Mouse (Mus musculus) ES-E14 (cell line): ENCODE measurements around the gene Cyp2f2. TPM values are rescaled to one million over a fixed set of nuclear protein-coding genes. Genes with fewer than 3 reads are reported as not detected.
A peak's percentile ranks its signal among the peaks of the same experiment; 100 is the strongest.

ENCODE experiments used
- DNase-seq: peaks from one replicate; pipeline ENCODE4 v3.0.0-alpha.2; 2013; ENCODE audit warnings: low read depth, low spot score
- H3K27ac ChIP-seq: 2 replicates; pipeline ENCODE4 v1.5.1; 2012; ENCODE audit warnings: low read depth, mild to moderate bottlenecking, low read length, moderate library complexity, mixed read lengths; ENCODE audit not compliant: poor library complexity, insufficient read depth, severe bottlenecking
- H3K36me3 ChIP-seq: 2 replicates; pipeline ENCODE4 v1.6.1; 2012; ENCODE audit warnings: mild to moderate bottlenecking, low read length, moderate library complexity, mixed read lengths; ENCODE audit not compliant: control insufficient read depth, poor library complexity, insufficient read depth, severe bottlenecking
- H3K4me1 ChIP-seq, 2 experiments: fragments of 150-350 bp in 1 of 2; sonication (generic) in 1 of 2; 2 replicates each; pipeline ENCODE4 v1.6.1; 2012; ENCODE audit warnings: low read length in 2 of 2, mild to moderate bottlenecking in 1 of 2, mixed read lengths in 1 of 2; ENCODE audit not compliant: control insufficient read depth in 2 of 2, insufficient read depth in 2 of 2, poor library complexity in 1 of 2
- H3K4me3 ChIP-seq, 2 experiments: fragments of 150-350 bp in 1 of 2; sonication (generic) in 1 of 2; 2 replicates each; pipeline ENCODE4 v1.5.1; 2012; ENCODE audit warnings: low read length in 2 of 2, low read depth in 1 of 2, mild to moderate bottlenecking in 1 of 2, mixed read lengths in 1 of 2; ENCODE audit not compliant: insufficient read depth in 1 of 2, poor library complexity in 1 of 2, severe bottlenecking in 1 of 2
- H3K9ac ChIP-seq: 2 replicates; pipeline ENCODE4 v1.6.1; 2012; ENCODE audit warnings: low read depth, mild to moderate bottlenecking, low read length, mixed read lengths; ENCODE audit not compliant: poor library complexity, insufficient read depth, severe bottlenecking
- H3K9me3 ChIP-seq: fragments of 150-350 bp; sonication (generic); 2 replicates; pipeline ENCODE4 v1.6.1; 2012; ENCODE audit warnings: low read depth, mild to moderate bottlenecking, low read length; ENCODE audit not compliant: control insufficient read depth, insufficient read depth
- CHD2 ChIP-seq: IDR thresholded peaks from 2 replicates; pipeline ENCODE4 v1.6.1; 2014; ENCODE audit warnings: mild to moderate bottlenecking, low read depth, low read length, inconsistent platforms
- HCFC1 ChIP-seq: IDR thresholded peaks from 2 replicates; pipeline ENCODE4 v1.6.1; 2012; ENCODE audit warnings: low read length, inconsistent platforms, borderline replicate concordance; ENCODE audit not compliant: insufficient read depth
- MAFK ChIP-seq: IDR thresholded peaks from 2 replicates; pipeline ENCODE4 v1.6.1; 2014; ENCODE audit warnings: mild to moderate bottlenecking, low read depth, low read length, inconsistent platforms; ENCODE audit not compliant: insufficient read depth
- ZC3H11A ChIP-seq: IDR thresholded peaks from 2 replicates; pipeline ENCODE4 v1.6.1; 2012; ENCODE audit warnings: low read depth, mild to moderate bottlenecking, inconsistent platforms, low read length, borderline replicate concordance
- ZNF384 ChIP-seq: IDR thresholded peaks from 2 replicates; pipeline ENCODE4 v1.6.1; 2012; ENCODE audit warnings: low read depth, low read length, inconsistent platforms
- in situ Hi-C, 2 experiments: fragments of 600-800 bp; cut with MboI; formaldehyde crosslinking; loops; one replicate each; pipeline ENCODE4 v1.15.1; 2025; ENCODE audit warnings: low sequenced_read_pairs in 2 of 2, inconsistent platforms in 1 of 2; ENCODE audit not compliant: unreplicated experiment in 2 of 2
- total RNA-seq: library from RNA; depleted of rRNA; stranded (reverse); fragments of 300-350 nt; gene quantifications from 2 replicates; pipeline ENCODE4 v1.2.3, GENCODE M21; 2012

Cyp2f2 gene
- total RNA-seq, 1 experiment, result not detected

- TF ChIP-seq ZC3H11A (no peak), HCFC1 (no peak), MAFK (no peak), CHD2 (no peak), ZNF384 (no peak)
- Histone ChIP-seq H3K9me3 (no peaks in the 10 kb centered on the region), H3K9ac (no peak overlapping the region), H3K27ac (no peak overlapping the region), H3K36me3 (no peaks in the 10 kb centered on the region), H3K4me1 (no peaks in the 10 kb centered on the region; a peak in 1 of 4 replicates), H3K4me3 (no peak overlapping the region)
- DNase-seq, result no peak
- in situ Hi-C loops, result no loop called here
Measured at GRCm38 (mm10) chr7:27118033-27118511, 1.6 kb upstream of the Cyp2f2 start.

- Histone ChIP-seq H3K9ac (no peak overlapping the region), H3K4me1 (no peaks in the 10 kb centered on the region), H3K27ac (no peak overlapping the region), H3K4me3 (no peak overlapping the region), H3K36me3 (no peaks in the 10 kb centered on the region), H3K9me3 (no peaks in the 10 kb centered on the region)
- no peak for TF ChIP-seq MAFK
- no peak for TF ChIP-seq CHD2
- no peak for TF ChIP-seq ZC3H11A
- TF ChIP-seq HCFC1, result no peak
- no peak for TF ChIP-seq ZNF384
- no peak for DNase-seq
- in situ Hi-C loops, result loop anchor here in 1 of 2 experiments (10.0 kb wide), 1 partner anchor 350 kb away; no protein-coding TSS in a partner anchor
Measured at GRCm38 (mm10) chr7:27124305-27124832, 4.7 kb downstream of the Cyp2f2 start.

- Histone ChIP-seq H3K4me3 (no peak overlapping the region), H3K9ac (no peak overlapping the region), H3K27ac (no peak overlapping the region), H3K36me3 (no peaks in the 10 kb centered on the region), H3K4me1 (no peaks in the 10 kb centered on the region), H3K9me3 (no peaks in the 10 kb centered on the region)
- in situ Hi-C loops, result loop anchor here in 1 of 2 experiments (10.0 kb wide), 1 partner anchor 350 kb away; no protein-coding TSS in a partner anchor
- TF ChIP-seq CHD2 (no peak), ZC3H11A (no peak), ZNF384 (no peak), HCFC1 (no peak), MAFK (no peak)
- DNase-seq, result no peak
Measured at GRCm38 (mm10) chr7:27124969-27125368, 5.3 kb downstream of the Cyp2f2 start.

- Histone ChIP-seq H3K9me3 (no peaks in the 10 kb centered on the region), H3K9ac (no peak overlapping the region), H3K4me1 (peaks cover 0 to 9% of the 10 kb centered on the region in 2 experiments; a peak in 1 of 4 replicates), H3K36me3 (no peaks in the 10 kb centered on the region), H3K27ac (no peak overlapping the region), H3K4me3 (no peak overlapping the region)
- TF ChIP-seq ZC3H11A (peak; percentile 95), HCFC1 (no peak)
- in situ Hi-C loops, result loop anchor here in 1 of 2 experiments (10.0 kb wide), 1 partner anchor 353 kb away; no protein-coding TSS in a partner anchor
- DNase-seq, result peak; percentile 36
Measured at GRCm38 (mm10) chr7:27128162-27128561, 8.5 kb downstream of the Cyp2f2 start.

GRCm38 (mm10) chr7:27128946-27129345, 9.2 kb downstream of the Cyp2f2 start:
- Histone ChIP-seq H3K27ac (no peak overlapping the region), H3K9ac (no peak overlapping the region), H3K4me1 (peaks cover 0 to 10% of the 10 kb centered on the region in 2 experiments; a peak in 1 of 4 replicates), H3K9me3 (no peaks in the 10 kb centered on the region), H3K36me3 (no peaks in the 10 kb centered on the region), H3K4me3 (no peak overlapping the region)
- no peak for TF ChIP-seq ZC3H11A
- no peak for TF ChIP-seq HCFC1
- in situ Hi-C loops, result loop anchor here in 1 of 2 experiments (10.0 kb wide), 1 partner anchor 354 kb away; no protein-coding TSS in a partner anchor
- no peak for DNase-seq
